Mouse (Mus musculus) MEL (cell line): Measurements from ENCODE around the gene Casc3. TPM values are rescaled to one million over a fixed set of nuclear protein-coding genes. Genes with fewer than 3 reads are reported as not detected.

Source experiments
- DNase-seq: peaks from one replicate; pipeline ENCODE4 v3.0.0; 2011; ENCODE audit warnings: low read depth, low spot score
- H3K27ac ChIP-seq: 2 replicates; pipeline ENCODE4 v1.5.1; 2012; ENCODE audit warnings: low read depth, mild to moderate bottlenecking, control low read depth, low read length, moderate library complexity; ENCODE audit not compliant: control insufficient read depth
- H3K27me3 ChIP-seq, 2 experiments: fragments of 150-350 bp in 1 of 2; sonication (generic) in 1 of 2; 2 replicates each; pipeline ENCODE4 v1.6.1; 2012; ENCODE audit warnings: low read length in 2 of 2, mild to moderate bottlenecking in 2 of 2, improper control_type of control experiment in 1 of 2, moderate library complexity in 1 of 2; ENCODE audit not compliant: insufficient read depth in 2 of 2, control insufficient read depth in 1 of 2
- H3K36me3 ChIP-seq, 2 experiments: 2 replicates each; pipeline ENCODE4 v1.6.1; 2012 to 2014; ENCODE audit warnings: low read length in 2 of 2, improper control_type of control experiment in 1 of 2, inconsistent platforms in 1 of 2, mild to moderate bottlenecking in 1 of 2; ENCODE audit not compliant: insufficient read depth in 2 of 2, control insufficient read depth in 1 of 2
- H3K4me1 ChIP-seq, 2 experiments: fragments of 150-350 bp in 1 of 2; sonication (generic) in 1 of 2; 2 replicates each; pipeline ENCODE4 v1.6.1; 2012; ENCODE audit warnings: low read length in 2 of 2, improper control_type of control experiment in 1 of 2, mild to moderate bottlenecking in 1 of 2; ENCODE audit not compliant: insufficient read depth in 2 of 2, control insufficient read depth in 1 of 2
- H3K4me3 ChIP-seq, 2 experiments: fragments of 150-350 bp in 1 of 2; sonication (generic) in 1 of 2; 2 replicates each; pipeline ENCODE4 v1.5.1; 2012; ENCODE audit warnings: low read depth in 2 of 2, low read length in 2 of 2, mild to moderate bottlenecking in 2 of 2, moderate library complexity in 2 of 2, control low read depth in 1 of 2, improper control_type of control experiment in 1 of 2; ENCODE audit not compliant: control insufficient read depth in 1 of 2, insufficient read depth in 1 of 2
- H3K79me2 ChIP-seq: 2 replicates; pipeline ENCODE4 v1.6.1; 2012; ENCODE audit warnings: mild to moderate bottlenecking, low read length, moderate library complexity; ENCODE audit not compliant: control insufficient read depth, poor library complexity, insufficient read depth
- H3K9ac ChIP-seq: 2 replicates; pipeline ENCODE4 v1.6.1; 2012; ENCODE audit warnings: low read depth, mild to moderate bottlenecking, control low read depth, low read length, moderate library complexity; ENCODE audit not compliant: control insufficient read depth, poor library complexity, severe bottlenecking
- H3K9me3 ChIP-seq: fragments of 150-350 bp; sonication (generic); replicated peaks from 2 replicates; pipeline ENCODE4 v1.6.1; 2012; ENCODE audit warnings: mild to moderate bottlenecking, low read length, improper control_type of control experiment, moderate library complexity; ENCODE audit not compliant: insufficient read depth
- BHLHE40 ChIP-seq: IDR thresholded peaks from 2 replicates; pipeline ENCODE4 v1.6.1; 2012; ENCODE audit warnings: low read depth, mild to moderate bottlenecking, inconsistent platforms, low read length, improper control_type of control experiment, borderline replicate concordance
- CHD1 ChIP-seq: IDR thresholded peaks from 2 replicates; pipeline ENCODE4 v1.6.1; 2012; ENCODE audit warnings: low read depth, mild to moderate bottlenecking, inconsistent platforms, low read length, improper control_type of control experiment
- CHD2 ChIP-seq: IDR thresholded peaks from 2 replicates; pipeline ENCODE4 v1.6.1; 2011; ENCODE audit warnings: low read length, improper control_type of control experiment
- CTCF ChIP-seq, 3 experiments: IDR thresholded peaks in 2 of 3; conservative IDR thresholded peaks in 1 of 3; 2 replicates each; pipeline ENCODE4 v1.5.1; 2011 to 2012; ENCODE audit warnings: low read length in 3 of 3, low read depth in 2 of 3, mild to moderate bottlenecking in 2 of 3, improper control_type of control experiment in 1 of 3, inconsistent platforms in 1 of 3, mixed read lengths in 1 of 3, moderate library complexity in 1 of 3; ENCODE audit not compliant: control insufficient read depth in 1 of 3, insufficient read depth in 1 of 3, poor library complexity in 1 of 3, severe bottlenecking in 1 of 3
- E2F4 ChIP-seq: IDR thresholded peaks from 2 replicates; pipeline ENCODE4 v1.6.1; 2011; ENCODE audit warnings: low read depth, low read length, improper control_type of control experiment, borderline replicate concordance
- ELF1 ChIP-seq: IDR thresholded peaks from 2 replicates; pipeline ENCODE4 v1.6.1; 2014; ENCODE audit warnings: low read depth, mild to moderate bottlenecking, inconsistent platforms, low read length, improper control_type of control experiment, moderate library complexity
- EP300 ChIP-seq, 2 experiments: IDR thresholded peaks; 2 replicates each; pipeline ENCODE4 v1.6.1; 2011; ENCODE audit warnings: improper control_type of control experiment in 2 of 2, low read length in 2 of 2, low read depth in 1 of 2, mild to moderate bottlenecking in 1 of 2
- ETS1 ChIP-seq: IDR thresholded peaks from 2 replicates; pipeline ENCODE4 v1.6.1; 2012; ENCODE audit warnings: low read depth, mild to moderate bottlenecking, inconsistent platforms, low read length, improper control_type of control experiment, moderate library complexity
- GABPA ChIP-seq: IDR thresholded peaks from 2 replicates; pipeline ENCODE4 v1.6.1; 2012; ENCODE audit warnings: low read depth, mild to moderate bottlenecking, inconsistent platforms, low read length, improper control_type of control experiment, moderate library complexity
- HCFC1 ChIP-seq: IDR thresholded peaks from 2 replicates; pipeline ENCODE4 v1.6.1; 2012; ENCODE audit warnings: low read depth, mild to moderate bottlenecking, inconsistent platforms, low read length, improper control_type of control experiment, moderate library complexity
- JUND ChIP-seq: IDR thresholded peaks from 2 replicates; pipeline ENCODE4 v1.6.1; 2011; ENCODE audit warnings: low read depth, mild to moderate bottlenecking, improper control_type of control experiment, low read length
- KAT2A ChIP-seq: conservative IDR thresholded peaks from 2 replicates; pipeline ENCODE4 v1.6.1; 2012; ENCODE audit warnings: low read depth, low read length, improper control_type of control experiment, inconsistent platforms
- MAFK ChIP-seq: IDR thresholded peaks from 2 replicates; pipeline ENCODE4 v1.6.1; 2011; ENCODE audit warnings: low read depth, mild to moderate bottlenecking, low read length, improper control_type of control experiment, borderline replicate concordance
- MAX ChIP-seq: IDR thresholded peaks from 2 replicates; pipeline ENCODE4 v1.6.1; 2011; ENCODE audit warnings: low read length, improper control_type of control experiment
- MAZ ChIP-seq: IDR thresholded peaks from 2 replicates; pipeline ENCODE4 v1.6.1; 2012; ENCODE audit warnings: low read depth, mild to moderate bottlenecking, inconsistent platforms, low read length, improper control_type of control experiment
- MEF2A ChIP-seq: IDR thresholded peaks from 2 replicates; pipeline ENCODE4 v1.6.1; 2014; ENCODE audit warnings: low read depth, mild to moderate bottlenecking, inconsistent platforms, low read length, improper control_type of control experiment; ENCODE audit not compliant: poor library complexity, insufficient replicate concordance, severe bottlenecking; ENCODE audit errors: extremely low read depth
- MXI1 ChIP-seq: IDR thresholded peaks from 2 replicates; pipeline ENCODE4 v1.6.1; 2011; ENCODE audit warnings: mild to moderate bottlenecking, low read depth, low read length, improper control_type of control experiment
- MYB ChIP-seq: IDR thresholded peaks from 2 replicates; pipeline ENCODE4 v1.6.1; 2011; ENCODE audit warnings: mild to moderate bottlenecking, low read depth, low read length, improper control_type of control experiment
- MYC ChIP-seq: IDR thresholded peaks from 2 replicates; pipeline ENCODE4 v1.6.1; 2011; ENCODE audit warnings: low read depth, mild to moderate bottlenecking, low read length, improper control_type of control experiment, moderate library complexity
- NELFE ChIP-seq: IDR thresholded peaks from 2 replicates; pipeline ENCODE4 v1.6.1; 2011; ENCODE audit warnings: low read depth, low read length, improper control_type of control experiment
- NRF1 ChIP-seq: IDR thresholded peaks from 2 replicates; pipeline ENCODE4 v1.6.1; 2014; ENCODE audit warnings: low read depth, mild to moderate bottlenecking, inconsistent platforms, low read length, improper control_type of control experiment, moderate library complexity; ENCODE audit not compliant: poor library complexity, insufficient read depth, severe bottlenecking
- POLR2A ChIP-seq, 2 experiments: IDR thresholded peaks; 2 replicates each; pipeline ENCODE4 v1.6.1; 2011 to 2012; ENCODE audit warnings: low read length in 2 of 2, mild to moderate bottlenecking in 2 of 2, control low read depth in 1 of 2, improper control_type of control experiment in 1 of 2, low read depth in 1 of 2, moderate library complexity in 1 of 2; ENCODE audit not compliant: control insufficient read depth in 1 of 2, insufficient read depth in 1 of 2, poor library complexity in 1 of 2
- POLR2AphosphoS2 ChIP-seq: IDR thresholded peaks from 2 replicates; pipeline ENCODE4 v1.6.1; 2011; ENCODE audit warnings: low read length, improper control_type of control experiment
- POLR2AphosphoS5 ChIP-seq: IDR thresholded peaks from 2 replicates; pipeline ENCODE4 v1.6.1; 2012; ENCODE audit warnings: low read depth, borderline replicate concordance, mild to moderate bottlenecking, inconsistent platforms, low read length, moderate library complexity, mixed read lengths
- RAD21 ChIP-seq: IDR thresholded peaks from 2 replicates; pipeline ENCODE4 v1.6.1; 2011; ENCODE audit warnings: mild to moderate bottlenecking, low read depth, low read length, improper control_type of control experiment
- RCOR1 ChIP-seq: IDR thresholded peaks from 2 replicates; pipeline ENCODE4 v1.6.1; 2012; ENCODE audit warnings: low read depth, mild to moderate bottlenecking, inconsistent platforms, low read length, improper control_type of control experiment
- SIN3A ChIP-seq: IDR thresholded peaks from 2 replicates; pipeline ENCODE4 v1.6.1; 2012; ENCODE audit warnings: low read length, improper control_type of control experiment, inconsistent platforms
- SMC3 ChIP-seq: IDR thresholded peaks from 2 replicates; pipeline ENCODE4 v1.6.1; 2011; ENCODE audit warnings: low read depth, low read length, improper control_type of control experiment
- TAL1 ChIP-seq: IDR thresholded peaks from 2 replicates; pipeline ENCODE4 v1.6.1; 2012; ENCODE audit warnings: mild to moderate bottlenecking, inconsistent platforms, low read length, moderate library complexity, mixed read lengths
- TBP ChIP-seq: IDR thresholded peaks from 2 replicates; pipeline ENCODE4 v1.8.0; 2011; ENCODE audit warnings: low read depth, low read length, improper control_type of control experiment
- TCF12 ChIP-seq: IDR thresholded peaks from 2 replicates; pipeline ENCODE4 v1.6.1; 2014; ENCODE audit warnings: low read depth, mild to moderate bottlenecking, inconsistent platforms, low read length, improper control_type of control experiment, moderate library complexity
- UBTF ChIP-seq: IDR thresholded peaks from 2 replicates; pipeline ENCODE4 v1.6.1; 2012; ENCODE audit warnings: low read depth, mild to moderate bottlenecking, inconsistent platforms, low read length, improper control_type of control experiment, moderate library complexity, borderline replicate concordance; ENCODE audit not compliant: insufficient read depth
- USF1 ChIP-seq: IDR thresholded peaks from 2 replicates; pipeline ENCODE4 v1.6.1; 2014; ENCODE audit warnings: low read depth, mild to moderate bottlenecking, inconsistent platforms, low read length, improper control_type of control experiment, moderate library complexity
- USF2 ChIP-seq, 2 experiments: IDR thresholded peaks; 2 replicates each; pipeline ENCODE4 v1.6.1; 2011 to 2012; ENCODE audit warnings: improper control_type of control experiment in 2 of 2, low read length in 2 of 2, borderline replicate concordance in 1 of 2, inconsistent platforms in 1 of 2, low read depth in 1 of 2, mild to moderate bottlenecking in 1 of 2; ENCODE audit not compliant: insufficient read depth in 1 of 2
- ZNF384 ChIP-seq: IDR thresholded peaks from 2 replicates; pipeline ENCODE4 v1.6.1; 2012; ENCODE audit warnings: low read depth, mild to moderate bottlenecking, inconsistent platforms, low read length, improper control_type of control experiment
- polyA plus RNA-seq, 2 experiments: library from polyadenylated mRNA; stranded (reverse) in 1 of 2; unstranded in 1 of 2; fragments of >175 nt in 1 of 2; fragments of >200 nt in 1 of 2; gene quantifications; 2 replicates each; pipeline versions ENCODE4 v1.2.1 to v1.2.4; 2012; ENCODE audit warnings: low replicate concordance in 2 of 2, low read depth in 1 of 2; ENCODE audit not compliant: insufficient read length in 2 of 2, insufficient read depth in 1 of 2, missing spikeins in 1 of 2
- total RNA-seq: library from RNA; depleted of rRNA; stranded (reverse); fragments of 300-350 nt; gene quantifications from 2 replicates; pipeline ENCODE4 v1.2.3, GENCODE M21; 2012

Gene Casc3
- total and polyA plus RNA-seq, 3 experiments: 18.2 to 61.0 (median 58.6) TPM

- Histone ChIP-seq H3K27ac (peak overlapping the region; percentile 70), H3K9me3 (no peaks in the 10 kb centered on the region), H3K36me3 (peaks cover 0 to 8% of the 10 kb centered on the region in 2 experiments; a peak in 2 of 4 replicates), H3K79me2 (peaks cover 4% of the 10 kb centered on the region), H3K4me1 (peaks cover 4 to 12% of the 10 kb centered on the region in 2 experiments; a peak in 3 of 4 replicates), H3K9ac (peak overlapping the region; percentile 72), H3K4me3 (peak overlapping the region; percentile 14 to 29), H3K27me3 (no peaks in the 10 kb centered on the region)
- peak; percentile 94 for DNase-seq
- TF ChIP-seq MEF2A: no peak
- no peak for TF ChIP-seq CHD2
- no peak for TF ChIP-seq UBTF
- no peak for TF ChIP-seq MYB
- TF ChIP-seq NELFE: no peak
- no peak for TF ChIP-seq JUND
- no peak for TF ChIP-seq TAL1
- TF ChIP-seq POLR2A (IDR thresholded peaks at IDR 0.05; ENCODE audit: control insufficient read depth in 1 of 2, insufficient read depth in 1 of 2, low read depth in 1 of 2, low read length in 2 of 2, poor library complexity in 1 of 2): no peak
- TF ChIP-seq SIN3A: peak; percentile 74
- TF ChIP-seq HCFC1: 0 out of 2 replicates have a peak, but pooled peaks have one; percentile 16
- no peak for TF ChIP-seq TCF12
- no peak for TF ChIP-seq MAZ
- TF ChIP-seq MYC: peak; percentile 99
- peak; percentile 91 for TF ChIP-seq TBP
- TF ChIP-seq GABPA: no peak
- 0 out of 4 replicates have a peak, but pooled peaks of 1 of the 2 experiments have one; percentile 8 for TF ChIP-seq EP300 (IDR thresholded peaks at IDR 0.05; ENCODE audit: low read depth in 1 of 2, low read length in 2 of 2)
- TF ChIP-seq NRF1: no peak
- no peak for TF ChIP-seq ETS1
- TF ChIP-seq CHD1: no peak
- no peak for TF ChIP-seq BHLHE40
- TF ChIP-seq KAT2A: no peak
- TF ChIP-seq E2F4: no peak
- peak; percentile 93 for TF ChIP-seq MAX
- TF ChIP-seq ZNF384: peak; percentile 74
- no peak for TF ChIP-seq MAFK
- no peak for TF ChIP-seq POLR2AphosphoS2
- TF ChIP-seq RAD21: peak; percentile 63
- TF ChIP-seq USF1: peak; percentile 72
- no peak for TF ChIP-seq ELF1
- no peak for TF ChIP-seq RCOR1
- TF ChIP-seq CTCF (IDR thresholded peaks at IDR 0.05 in 2 of 3, conservative IDR thresholded peaks at IDR 0.05 in 1 of 3; ENCODE audit: control insufficient read depth in 1 of 3, insufficient read depth in 1 of 3, low read depth in 2 of 3, low read length in 3 of 3, poor library complexity in 1 of 3, severe bottlenecking in 1 of 3): peak; percentile 63 to 85 (median 77)
- TF ChIP-seq MXI1: peak; percentile 95
- TF ChIP-seq POLR2AphosphoS5: no peak
- peak; percentile 92 for TF ChIP-seq SMC3
- TF ChIP-seq USF2 (IDR thresholded peaks at IDR 0.05; ENCODE audit: borderline replicate concordance in 1 of 2, insufficient read depth in 1 of 2, low read depth in 1 of 2, low read length in 2 of 2): no peak
These were observed 54.3 kb downstream of the Casc3 start for GRCm38 (mm10) chr11:98858759-98859731.
